8 mouse cellular contexts compared by ENCODE assay signal in the genomic region with DNA sequence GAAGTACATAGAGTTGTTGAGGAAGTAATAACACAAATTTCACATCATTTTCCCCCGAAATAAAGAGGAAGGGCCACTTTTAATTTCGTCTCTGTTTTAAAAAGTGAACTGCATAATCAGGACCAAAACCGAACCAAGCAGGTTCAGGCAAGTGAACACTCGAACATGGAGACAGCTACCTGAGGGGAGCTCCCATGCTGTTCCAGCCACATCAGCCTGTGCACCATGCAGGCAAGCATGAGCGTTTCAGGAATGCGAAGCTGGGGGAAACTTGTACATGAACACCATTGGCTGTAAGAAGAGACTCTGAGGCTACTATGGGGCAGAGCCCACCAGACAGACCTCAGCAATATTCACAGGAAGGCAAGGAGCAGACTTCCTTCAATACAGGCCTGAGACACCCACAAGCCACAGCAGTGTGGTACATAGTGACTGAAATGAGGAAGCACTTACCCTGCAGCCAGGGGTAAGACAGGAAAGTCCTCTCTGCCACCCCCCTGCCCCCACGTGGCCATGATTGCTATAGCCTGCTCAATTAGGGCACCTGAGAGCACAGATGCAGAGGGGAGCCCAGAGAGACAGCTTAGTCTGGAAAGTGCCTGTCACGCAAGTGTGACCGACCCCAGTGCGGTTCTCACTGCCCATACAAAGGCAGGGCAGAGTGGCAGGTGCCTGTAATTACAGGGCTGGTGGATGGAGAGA. TPM values are rescaled to one million over a fixed set of nuclear protein-coding genes. Genes with fewer than 3 reads are reported as not detected.
A peak's percentile ranks its signal among the peaks of the same experiment; 100 is the strongest.
DNase-seq lines count a peak whose midpoint lies in the region; ATAC-seq and TF ChIP-seq lines count a peak whose summit lies in the region.

No protein-coding gene starts in this region.

- no peak overlapping the region for H3K9ac ChIP-seq in kidney, embryonic 15.5 days
- no peak overlapping the region for H3K9ac ChIP-seq in liver, adult 2 months (ENCODE audit: low read depth, low read length)

- 44% methylated on average over 10 of the region's 10 CpGs for WGBS in kidney, embryonic 15.5 days
- WGBS in liver, adult 2 months, result 71% methylated on average over 10 of the region's 10 CpGs
- 22% methylated on average over 10 of the region's 10 CpGs for WGBS in spleen, adult 2 months

- TF ChIP-seq CTCF in G1E (IDR thresholded peaks at IDR 0.05; ENCODE audit: low read depth, low read length), result no peak
- TF ChIP-seq CTCF in liver, adult 2 months (IDR thresholded peaks at IDR 0.05; ENCODE audit: low read depth, low read length), result 0 out of 2 replicates have a peak, but pooled peaks have one; percentile 14
- peak; percentile 46; the same call in 1 of the 2 replicates for TF ChIP-seq CTCF in spleen, adult 2 months (IDR thresholded peaks at IDR 0.05; ENCODE audit: extremely low read depth, insufficient read depth, insufficient read length, insufficient replicate concordance)

- no peak overlapping the region for H3K4me2 ChIP-seq in kidney, embryonic 15.5 days

- H3K27ac ChIP-seq in kidney, embryonic 15.5 days, result peak overlapping the region; percentile 54
- 0 out of 2 replicates have a peak overlapping the region, but pooled peaks have one; percentile 38 for H3K27ac ChIP-seq in liver, adult 2 months (replicated peaks; ENCODE audit: insufficient read depth, low read depth, low read length)
- peak overlapping the region; percentile 64 for H3K27ac ChIP-seq in spleen, adult 2 months (ENCODE audit: insufficient read depth, low read length)

- no peaks in the 10 kb centered on the region for H3K79me2 ChIP-seq in liver, adult 2 months (ENCODE audit: control insufficient read depth, insufficient read depth, low read length)

- H3K36me3 ChIP-seq in kidney, embryonic 15.5 days, result no peaks in the 10 kb centered on the region
- no peaks in the 10 kb centered on the region for H3K36me3 ChIP-seq in G1E (replicated peaks)
- no peaks in the 10 kb centered on the region for H3K36me3 ChIP-seq in liver, adult 2 months (ENCODE audit: control insufficient read depth, insufficient read depth, low read length)
- H3K36me3 ChIP-seq in spleen, adult 2 months (ENCODE audit: control insufficient read depth, insufficient read depth, low read length), result no peaks in the 10 kb centered on the region

- no peak overlapping the region for H3K4me3 ChIP-seq in kidney, embryonic 15.5 days (replicated peaks)
- H3K4me3 ChIP-seq in G1E (ENCODE audit: low read depth, low read length), result no peak overlapping the region; the same call in 1 of the 2 replicates
- H3K4me3 ChIP-seq in liver, adult 2 months (ENCODE audit: insufficient read depth, low read depth, low read length), result no peak overlapping the region
- H3K4me3 ChIP-seq in spleen, adult 2 months (ENCODE audit: extremely low read depth, insufficient read depth, insufficient read length), result no peak overlapping the region

- no peak for TF ChIP-seq POLR2A in liver, adult 2 months (IDR thresholded peaks at IDR 0.05; ENCODE audit: extremely low read depth, insufficient read depth, low read length)
- no peak for TF ChIP-seq POLR2A in spleen, adult 2 months (IDR thresholded peaks at IDR 0.05; ENCODE audit: low read depth, low read length)

- no peaks in the 10 kb centered on the region for H3K9me3 ChIP-seq in kidney, embryonic 15.5 days (replicated peaks)
- no peaks in the 10 kb centered on the region for H3K9me3 ChIP-seq in G1E (replicated peaks)

- H3K27me3 ChIP-seq in kidney, embryonic 15.5 days, result no peaks in the 10 kb centered on the region
- H3K27me3 ChIP-seq in G1E (ENCODE audit: insufficient read depth, low read length), result no peaks in the 10 kb centered on the region
- no peaks in the 10 kb centered on the region for H3K27me3 ChIP-seq in liver, adult 2 months (ENCODE audit: control insufficient read depth, insufficient read depth, low read length)
- no peaks in the 10 kb centered on the region for H3K27me3 ChIP-seq in spleen, adult 2 months (ENCODE audit: control insufficient read depth, insufficient read depth, low read length)

- peak; percentile 66 for ATAC-seq in kidney, embryonic 15.5 days (replicated peaks; ENCODE audit: low FRiP score)
- ATAC-seq in G1E (ENCODE audit: extremely low read depth, insufficient number of reproducible peaks, low FRiP score, poor library complexity, severe bottlenecking), result peak; percentile 82

- peaks cover 26% of the 10 kb centered on the region for H3K4me1 ChIP-seq in kidney, embryonic 15.5 days
- H3K4me1 ChIP-seq in G1E (ENCODE audit: insufficient read depth, low read depth, low read length), result peaks cover 46% of the 10 kb centered on the region
- no peaks in the 10 kb centered on the region for H3K4me1 ChIP-seq in liver, adult 2 months (ENCODE audit: control insufficient read depth, insufficient read depth, low read length)
- peaks cover 10% of the 10 kb centered on the region; the same call in 1 of the 2 replicates for H3K4me1 ChIP-seq in spleen, adult 2 months (ENCODE audit: control insufficient read depth, insufficient read depth, insufficient read length)

- no peak for DNase-seq in kidney, postnatal 36 days
- DNase-seq in G1E (ENCODE audit: low spot score), result peak; percentile 76
- DNase-seq in liver, adult 2 months (ENCODE audit: extremely low read depth, low read depth, low spot score), result peak; percentile 19
- peak; percentile 58 to 61 for DNase-seq in spleen, adult 2 months (ENCODE audit: low read depth in 1 of 2, low spot score in 2 of 2)
- no peak for DNase-seq in gastrocnemius, adult 18-20 months (ENCODE audit: low spot score)
- no peak for DNase-seq in MN1 (ENCODE audit: low spot score)
- DNase-seq in cerebellum, postnatal 14 days, result no peak

RNA-seq across cellular contexts. Expression of gene Ifitm10, which starts 33.1 kb away (rescaled TPM):
- 1.8 and 2.3 TPM in 2 replicates for polyA plus RNA-seq in kidney, embryonic 15.5 days (2015; fragmentation: Nextera tagmentation; extraction: Ambion mirVana)
- total RNA-seq in G1E (2014; fragmentation: Nextera tagmentation) (not detected in 2 replicates), G1E (2017) (0.81 and 0.93 TPM in 2 replicates)
- polyA plus RNA-seq in G1E (2012), result 0.33 and 0.52 TPM in 2 replicates
- 0.54 and 0.65 TPM in 2 replicates for total RNA-seq in liver, adult 2 months (2014; rRNA removed)
- 0.71 and 1.00 TPM in 2 replicates for polyA plus RNA-seq in liver, adult 2 months (2012; rRNA removed)
- 14.7 and 20.2 TPM in 2 replicates for polyA plus RNA-seq in spleen, adult 2 months (2012; rRNA removed)
- 1 to 10 TPM; 3.2 to 5.0 TPM for total RNA-seq in gastrocnemius, adult 18-20 months (2021)

RNA-seq across cellular contexts. Expression of gene Krtap5-4, which starts 37.1 kb away (rescaled TPM):
- not detected in 2 replicates for polyA plus RNA-seq in kidney, embryonic 15.5 days (2015; fragmentation: Nextera tagmentation; extraction: Ambion mirVana)
- not detected in 2 replicates for total RNA-seq in G1E (2014; fragmentation: Nextera tagmentation)
- total RNA-seq in G1E (2017), result not detected in 2 replicates
- not detected in 2 replicates for polyA plus RNA-seq in G1E (2012)
- total RNA-seq in liver, adult 2 months (2014; rRNA removed), result not detected in 2 replicates
- polyA plus RNA-seq in liver, adult 2 months (2012; rRNA removed), result not detected in 2 replicates
- polyA plus RNA-seq in spleen, adult 2 months (2012; rRNA removed), result not detected in 2 replicates
- total RNA-seq in gastrocnemius, adult 18-20 months (2021), result not detected

RNA-seq across cellular contexts. Expression of gene Gm49369, which starts 42.0 kb away (rescaled TPM):
- polyA plus RNA-seq in kidney, embryonic 15.5 days (2015; fragmentation: Nextera tagmentation; extraction: Ambion mirVana), result 1.2 and 2.5 TPM in 2 replicates
- not detected in 2 replicates for total RNA-seq in G1E (2014; fragmentation: Nextera tagmentation)
- total RNA-seq in G1E (2017), result 246 and 291 TPM in 2 replicates
- polyA plus RNA-seq in G1E (2012), result 28.2 and 43.6 TPM in 2 replicates
- 126 and 130 TPM in 2 replicates for total RNA-seq in liver, adult 2 months (2014; rRNA removed)
- polyA plus RNA-seq in liver, adult 2 months (2012; rRNA removed), result 0.38 TPM in 1 of 2 replicates, not detected in the other
- 0.21 TPM in 1 of 2 replicates, not detected in the other for polyA plus RNA-seq in spleen, adult 2 months (2012; rRNA removed)
- 1 to 10 TPM; 1.1 to 2.4 TPM for total RNA-seq in gastrocnemius, adult 18-20 months (2021)

RNA-seq across cellular contexts. Expression of gene Krtap5-1, which starts 43.5 kb away (rescaled TPM):
- not detected in 2 replicates for polyA plus RNA-seq in kidney, embryonic 15.5 days (2015; fragmentation: Nextera tagmentation; extraction: Ambion mirVana)
- total RNA-seq in G1E (2014; fragmentation: Nextera tagmentation), result not detected in 2 replicates
- not detected in 2 replicates for total RNA-seq in G1E (2017)
- polyA plus RNA-seq in G1E (2012), result not detected in 2 replicates
- total RNA-seq in liver, adult 2 months (2014; rRNA removed), result not detected in 2 replicates
- not detected in 2 replicates for polyA plus RNA-seq in liver, adult 2 months (2012; rRNA removed)
- not detected in 2 replicates for polyA plus RNA-seq in spleen, adult 2 months (2012; rRNA removed)
- not detected for total RNA-seq in gastrocnemius, adult 18-20 months (2021)

RNA-seq across cellular contexts. Expression of gene Ctsd, which starts 47.4 kb away (rescaled TPM):
- 294 and 312 TPM in 2 replicates for polyA plus RNA-seq in kidney, embryonic 15.5 days (2015; fragmentation: Nextera tagmentation; extraction: Ambion mirVana)
- total RNA-seq in G1E (2014; fragmentation: Nextera tagmentation) (102 and 133 TPM in 2 replicates), G1E (2017) (1,036 and 1,228 TPM in 2 replicates)
- 43.0 and 64.7 TPM in 2 replicates for polyA plus RNA-seq in G1E (2012)
- total RNA-seq in liver, adult 2 months (2014; rRNA removed), result 215 and 244 TPM in 2 replicates
- 355 and 444 TPM in 2 replicates for polyA plus RNA-seq in liver, adult 2 months (2012; rRNA removed)
- polyA plus RNA-seq in spleen, adult 2 months (2012; rRNA removed), result 359 and 461 TPM in 2 replicates
- 100 to 1,000 TPM; 445 to 450 TPM for total RNA-seq in gastrocnemius, adult 18-20 months (2021)

Comparison
In these comparisons a context has a peak if more than half of its experiments do, and no peak if none do; other contexts are left out.
1. DNase-seq: peak in G1E (single experiment), liver, adult 2 months (single experiment) and spleen, adult 2 months (2 of 2); none in kidney, postnatal 36 days (0 of 2), gastrocnemius, adult 18-20 months (single experiment), MN1 (single experiment) and cerebellum, postnatal 14 days (0 of 2).
2. Peak in every context shown above with its lines, with median percentiles within 50 percentile points of each other: H3K27ac ChIP-seq.